Mouse (Mus musculus) olfactory bulb, adult 2 months (tissue): ENCODE measurements around the gene Usp46.

ENCODE experiments used
- CTCF ChIP-seq: fragments of 200-500 bp; IDR thresholded peaks from 2 replicates; pipeline ENCODE4 v1.5.1; 2012; ENCODE audit warnings: low read depth, mild to moderate bottlenecking, low read length, moderate library complexity; ENCODE audit not compliant: insufficient read depth
- POLR2A ChIP-seq: fragments of 200-500 bp; IDR thresholded peaks from 2 replicates; pipeline ENCODE4 v1.6.1; 2012; ENCODE audit warnings: mild to moderate bottlenecking, low read depth, low read length, moderate library complexity; ENCODE audit not compliant: insufficient read depth

- TF ChIP-seq CTCF, result no peak
- no peak for TF ChIP-seq POLR2A
Measured at GRCm38 (mm10) chr5:74063226-74063747, 4.9 kb downstream of the Usp46 start.
